Mouse (Mus musculus) erythroblast, adult 5-6 weeks (primary cell): Measurements from ENCODE around the gene Gm10300. TPM values are rescaled to one million over a fixed set of nuclear protein-coding genes. Genes with fewer than 3 reads are reported as not detected.

Experiments
- total RNA-seq, 2 experiments: library from RNA; stranded (forward) in 1 of 2; stranded (reverse) in 1 of 2; fragments of 150-400 nt in 1 of 2; fragments of 200-764, 138-1000 nt in 1 of 2; gene quantifications; 2 replicates each; pipeline versions ENCODE4 v1.2.3 to v1.2.4; 2015 to 2017; ENCODE audit warnings: low replicate concordance in 2 of 2

Gm10300 gene
- total RNA-seq, 2 experiments from 2014 or later, result 3.7 TPM; not detected in 1

Other genes starting within 250 kb of the Gm10300 start
- 0.19 and 5.9 TPM in 2 replicates for gene Ptpru, start 236.4 kb upstream of the Gm10300 start, total RNA-seq (2015; ENCODE audit: low replicate concordance)
- 0.56 and 3.2 TPM in 2 replicates for gene Ptpru, start 236.4 kb upstream of the Gm10300 start, total RNA-seq (2017; ENCODE audit: low replicate concordance)
- 6.7 and 11.1 TPM in 2 replicates for gene Mecr, start 231.2 kb upstream of the Gm10300 start, total RNA-seq (2015; ENCODE audit: low replicate concordance)
- gene Mecr, start 231.2 kb upstream of the Gm10300 start, total RNA-seq (2017; ENCODE audit: low replicate concordance), result 6.4 and 10.3 TPM in 2 replicates
- gene Srsf4, start 201.1 kb upstream of the Gm10300 start, total RNA-seq (2015; ENCODE audit: low replicate concordance), result 20.9 and 23.6 TPM in 2 replicates
- 45.2 and 61.6 TPM in 2 replicates for gene Srsf4, start 201.1 kb upstream of the Gm10300 start, total RNA-seq (2017; ENCODE audit: low replicate concordance)
- not detected in 2 replicates for gene Tmem200b, start 152.9 kb upstream of the Gm10300 start, total RNA-seq (2015; ENCODE audit: low replicate concordance)
- gene Tmem200b, start 152.9 kb upstream of the Gm10300 start, total RNA-seq (2017; ENCODE audit: low replicate concordance), result 2.0 TPM in 1 of 2 replicates, not detected in the other
- 1,733 and 1,940 TPM in 2 replicates for gene Epb41, start 624 bp downstream of the Gm10300 start, total RNA-seq (2015; ENCODE audit: low replicate concordance)
- 3,282 and 3,570 TPM in 2 replicates for gene Epb41, start 624 bp downstream of the Gm10300 start, total RNA-seq (2017; ENCODE audit: low replicate concordance)
- not detected in 2 replicates for gene Oprd1, start 69.8 kb downstream of the Gm10300 start, total RNA-seq (2015; ENCODE audit: low replicate concordance)
- gene Oprd1, start 69.8 kb downstream of the Gm10300 start, total RNA-seq (2017; ENCODE audit: low replicate concordance), result 0.09 and 0.14 TPM in 2 replicates
- gene Ythdf2, start 137.6 kb downstream of the Gm10300 start, total RNA-seq (2015; ENCODE audit: low replicate concordance), result 14.0 and 16.1 TPM in 2 replicates
- 15.0 and 43.1 TPM in 2 replicates for gene Ythdf2, start 137.6 kb downstream of the Gm10300 start, total RNA-seq (2017; ENCODE audit: low replicate concordance)
- 7.5 and 12.5 TPM in 2 replicates for gene Gmeb1, start 186.9 kb downstream of the Gm10300 start, total RNA-seq (2015; ENCODE audit: low replicate concordance)
- gene Gmeb1, start 186.9 kb downstream of the Gm10300 start, total RNA-seq (2017; ENCODE audit: low replicate concordance), result 10.3 and 12.5 TPM in 2 replicates
- 10.2 and 13.0 TPM in 2 replicates for gene Taf12, start 199.7 kb downstream of the Gm10300 start, total RNA-seq (2015; ENCODE audit: low replicate concordance)
- 8.9 and 18.8 TPM in 2 replicates for gene Taf12, start 199.7 kb downstream of the Gm10300 start, total RNA-seq (2017; ENCODE audit: low replicate concordance)
- not detected in 2 replicates for gene Rab42, start 228.7 kb downstream of the Gm10300 start, total RNA-seq (2015; ENCODE audit: low replicate concordance)
- not detected in 2 replicates for gene Rab42, start 228.7 kb downstream of the Gm10300 start, total RNA-seq (2017; ENCODE audit: low replicate concordance)